Mouse (Mus musculus): ENCODE data around the gene Bsn.

Gene Bsn

DNA sequence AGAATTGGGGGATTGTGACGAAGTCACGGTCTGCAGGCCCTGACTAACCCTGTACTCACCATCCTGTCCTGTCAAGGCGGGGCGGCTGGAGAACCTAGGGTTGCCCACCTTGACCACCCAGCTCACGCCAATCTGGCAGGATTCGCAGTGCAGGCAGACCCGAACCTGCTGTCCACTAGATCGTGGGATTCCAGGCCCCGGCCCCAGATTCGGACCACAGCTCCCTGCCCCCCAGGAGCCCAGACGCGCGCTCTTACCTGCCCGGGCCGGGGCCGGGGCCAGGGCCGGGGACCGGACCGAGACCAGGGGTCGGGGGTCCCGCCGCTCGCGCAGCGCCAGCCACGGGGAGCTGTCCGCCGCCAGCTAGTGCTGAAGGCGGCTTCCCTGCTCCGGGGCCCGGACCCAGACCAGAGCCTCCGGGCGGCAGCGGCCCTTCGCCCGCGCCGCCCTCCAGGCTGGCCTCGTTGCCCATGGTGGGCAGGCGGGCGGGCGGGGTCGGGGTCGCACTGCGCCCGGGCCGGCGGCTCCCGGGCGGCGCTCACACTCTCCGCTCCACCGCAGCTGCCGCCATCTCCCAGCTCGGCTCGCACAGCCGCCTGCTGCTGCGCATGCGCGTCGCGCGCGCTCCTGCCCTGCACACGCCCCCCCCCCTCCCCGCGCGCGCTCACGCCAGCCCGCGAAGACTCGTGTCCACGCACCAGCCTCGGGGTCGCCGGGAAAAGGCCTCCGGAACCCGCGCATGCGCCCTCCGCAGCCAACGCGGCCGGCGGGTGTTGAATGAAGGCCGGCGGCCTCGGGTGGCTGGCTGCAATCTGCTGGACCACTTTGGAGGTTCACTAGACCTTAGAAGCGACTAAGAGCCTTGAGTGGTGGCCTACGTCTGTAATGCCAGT is at the start of gene Bsn:
Gene Bsn, minus strand, starts transcription at position 598 of the 893 bp plus-strand sequence.
- peak; percentile 41 for DNase-seq

DNA sequence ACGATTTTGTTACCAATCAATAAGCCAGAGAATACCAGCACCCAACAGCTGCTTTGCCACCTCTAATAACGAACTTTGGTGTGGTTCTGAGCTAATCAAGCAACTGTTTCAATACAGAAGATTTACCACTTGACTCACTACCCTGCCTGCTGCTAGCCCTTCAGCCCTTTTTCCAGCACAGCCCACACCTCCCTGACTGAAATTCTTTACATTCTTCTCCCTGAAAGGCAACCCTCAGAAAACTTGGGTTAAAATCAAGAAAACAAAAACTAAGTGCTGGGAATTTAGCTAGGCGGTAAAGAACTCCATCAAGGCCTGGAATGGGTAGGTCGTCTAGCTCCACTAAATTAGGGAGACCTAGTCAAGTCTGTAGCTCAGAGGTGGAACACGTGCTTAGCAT is 49.8 kb upstream of the Bsn start:
- no peak for DNase-seq

DNA sequence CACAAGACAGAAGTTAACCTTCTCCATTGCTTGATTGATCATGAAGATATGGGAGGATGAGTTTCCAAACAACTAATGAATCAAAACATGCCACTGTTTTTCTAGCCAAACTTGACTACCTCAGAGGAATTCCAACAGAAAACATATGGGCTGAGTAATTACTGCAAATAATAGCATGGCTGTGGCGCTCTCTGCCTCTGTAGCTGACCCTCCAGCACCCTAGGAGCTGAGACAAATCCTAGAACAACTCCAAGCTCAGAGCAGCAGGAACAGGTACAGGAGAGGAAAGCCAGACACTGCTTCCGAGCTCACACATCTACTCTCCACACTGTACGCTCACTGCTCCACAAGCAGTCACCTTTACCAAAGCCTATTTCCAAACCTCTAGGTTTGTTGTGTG is 48.6 kb upstream of the Bsn start:
- no peak for DNase-seq

DNA sequence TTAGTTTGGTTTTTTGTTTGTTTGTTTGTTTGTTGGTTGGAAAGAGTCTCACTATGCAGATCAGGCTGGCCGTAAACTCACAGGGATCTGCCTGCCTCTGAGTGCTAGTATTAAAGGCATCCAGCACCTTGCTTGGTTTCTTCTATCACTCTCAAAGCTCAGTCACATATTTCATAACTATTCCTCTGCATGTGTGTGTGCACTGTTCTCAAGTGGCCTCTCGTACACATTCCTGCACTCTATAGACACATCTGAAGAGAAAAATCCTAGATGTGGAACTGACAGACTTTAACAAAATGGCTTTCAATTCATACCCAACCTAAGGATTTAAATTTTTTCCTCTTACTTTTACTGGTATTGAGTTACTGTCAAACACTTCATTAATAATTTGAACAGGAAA is 48.2 kb upstream of the Bsn start:
- DNase-seq = peak; percentile 34

DNA sequence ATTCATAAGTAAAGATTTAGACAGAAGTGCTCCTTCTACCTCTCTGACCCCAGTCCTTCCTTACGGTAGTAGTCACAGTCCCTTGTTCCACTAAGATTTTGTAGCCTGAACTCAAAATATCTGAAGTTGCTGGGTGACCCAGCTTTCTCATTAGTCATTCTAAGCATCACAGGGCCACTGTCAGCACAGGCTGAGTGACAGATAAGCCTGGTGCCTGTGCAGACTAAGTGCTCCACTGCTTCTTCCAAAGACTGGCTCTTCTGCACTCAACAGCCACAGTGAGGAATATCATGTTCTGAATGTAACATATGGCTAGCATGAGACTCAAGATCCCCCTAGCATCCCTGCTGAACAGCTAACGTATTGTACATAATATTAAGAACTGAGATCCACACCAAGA is 44.5 kb upstream of the Bsn start:
- no peak for DNase-seq

DNA sequence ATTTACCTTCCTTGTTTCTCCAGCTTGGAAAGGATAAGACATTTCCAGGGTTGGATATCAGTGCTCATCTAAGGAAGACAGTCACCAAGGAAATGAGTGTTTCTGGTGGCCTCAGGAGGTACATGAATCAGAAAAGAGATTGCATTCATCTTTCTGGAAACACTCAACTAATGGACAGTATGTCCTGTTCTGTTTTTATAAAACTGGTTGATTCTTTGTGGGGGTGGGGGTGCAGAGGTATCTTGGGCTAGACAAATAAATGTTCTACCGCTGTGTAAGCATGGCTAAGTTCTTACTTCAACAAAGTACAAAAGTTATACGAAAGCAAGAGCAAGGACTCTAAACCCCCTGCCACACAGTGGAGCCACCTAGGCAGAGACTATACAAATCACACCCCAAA is 42.7 kb upstream of the Bsn start:
- no peak for DNase-seq

DNA sequence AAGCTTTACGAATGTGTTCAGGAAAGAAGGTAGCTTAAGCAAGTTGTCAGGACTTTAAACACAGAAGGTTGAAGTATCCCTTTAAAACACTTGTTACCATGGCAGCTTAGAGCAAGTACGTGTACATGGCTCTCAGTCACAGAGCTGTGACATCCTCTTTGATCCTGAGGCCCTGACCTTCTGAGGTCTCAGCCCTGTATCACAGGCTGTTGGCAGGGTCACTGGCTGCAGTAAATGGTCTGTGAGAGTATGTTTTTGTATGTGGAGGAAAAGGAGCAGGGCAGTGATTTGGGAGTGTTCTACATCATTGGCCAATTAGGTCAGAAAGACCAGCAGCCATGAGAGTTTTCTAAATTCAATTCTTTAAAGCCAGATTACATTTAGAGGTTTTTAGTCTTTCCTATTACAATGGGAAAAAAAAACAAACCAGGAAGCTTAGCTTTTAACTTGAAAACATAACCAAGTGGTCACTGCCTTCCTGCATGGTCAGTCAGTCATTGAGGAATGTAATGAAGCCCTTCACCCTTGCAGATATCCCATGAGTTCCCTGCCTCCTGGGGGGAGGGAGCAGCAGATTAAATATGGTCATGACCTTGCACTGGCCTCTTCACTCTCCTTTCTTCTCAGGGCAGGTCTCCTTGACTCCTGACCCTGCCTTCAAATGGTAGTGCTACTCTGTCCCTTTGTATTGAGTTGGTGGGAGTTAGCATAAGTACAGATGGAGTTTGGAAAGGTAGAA is 37.9 kb upstream of the Bsn start:
- DNase-seq = no peak

DNA sequence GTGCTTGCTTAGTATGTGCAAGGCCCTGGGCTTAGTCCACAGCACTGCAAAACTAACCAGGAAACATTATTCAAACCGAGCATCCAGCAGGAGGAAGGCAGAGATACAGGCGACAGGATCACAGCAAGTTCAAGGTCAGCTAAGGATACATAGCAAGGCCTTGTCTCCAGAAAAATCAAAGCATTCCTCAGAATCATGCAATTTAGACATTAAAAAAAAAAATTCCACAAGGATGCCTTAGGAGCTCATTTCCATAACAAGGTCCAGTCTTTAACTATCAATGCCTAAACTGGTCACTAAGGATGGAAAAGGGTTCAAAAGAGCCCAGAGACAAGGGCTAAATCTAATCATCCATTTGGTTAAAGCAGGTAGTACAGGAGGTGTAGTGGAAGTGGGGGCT is 35.0 kb upstream of the Bsn start:
- no peak for DNase-seq

DNA sequence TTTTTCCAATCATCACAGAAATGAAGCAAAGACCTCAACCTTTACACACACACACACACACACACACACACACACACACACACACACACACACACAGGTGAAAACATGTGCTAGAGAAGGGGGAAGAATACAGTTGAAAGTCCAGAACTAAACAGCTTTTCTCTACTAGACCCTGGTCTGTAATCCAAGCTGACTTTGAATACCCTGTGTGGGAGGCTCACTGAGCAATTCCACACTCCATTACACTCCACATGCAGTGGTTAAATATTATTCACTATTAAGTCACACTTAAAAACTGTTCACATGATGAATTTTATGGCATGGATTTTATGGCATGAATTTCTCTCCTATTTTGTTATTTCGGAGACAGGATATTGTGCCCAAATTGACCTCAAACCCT is 33.4 kb upstream of the Bsn start:
- DNase-seq = no peak

DNA sequence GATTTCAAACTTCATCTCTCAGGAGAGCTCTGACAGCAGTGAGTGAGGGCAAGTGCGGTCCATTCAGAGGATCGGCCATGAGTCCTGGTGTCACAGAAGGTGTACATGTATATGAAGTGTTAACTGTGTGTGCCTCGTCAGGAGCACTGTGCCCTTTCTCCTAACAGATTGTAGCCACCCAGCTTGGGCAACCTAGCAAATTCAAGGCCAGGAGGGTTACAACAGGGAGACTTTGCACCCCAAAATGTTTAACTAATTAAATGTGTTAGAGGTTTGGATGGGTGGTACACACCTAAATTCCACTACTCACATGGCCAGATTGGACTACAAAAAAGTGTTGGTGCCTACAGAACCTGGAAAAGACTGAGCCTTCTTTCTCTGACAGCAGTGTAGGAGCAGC is 31.4 kb upstream of the Bsn start:
- DNase-seq = no peak

DNA sequence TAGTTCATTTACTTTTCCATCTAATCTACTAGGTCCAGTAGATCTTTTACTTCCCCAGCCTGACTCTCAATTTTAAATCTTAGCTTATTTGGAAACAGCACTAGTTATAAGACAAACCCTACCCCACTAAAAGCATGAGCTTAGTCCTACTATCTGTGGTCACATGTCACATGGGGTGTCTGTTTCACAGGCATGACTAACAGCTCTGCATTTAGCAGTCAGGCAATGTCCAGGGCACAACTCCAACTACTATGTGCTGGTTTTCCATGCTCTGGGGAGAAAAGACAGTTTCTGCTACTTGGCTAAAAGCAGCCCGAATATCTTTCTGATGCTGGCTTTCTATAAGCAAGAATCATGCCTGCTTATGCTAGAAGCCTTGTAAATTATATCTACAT is 30.2 kb upstream of the Bsn start:
- DNase-seq = no peak

DNA sequence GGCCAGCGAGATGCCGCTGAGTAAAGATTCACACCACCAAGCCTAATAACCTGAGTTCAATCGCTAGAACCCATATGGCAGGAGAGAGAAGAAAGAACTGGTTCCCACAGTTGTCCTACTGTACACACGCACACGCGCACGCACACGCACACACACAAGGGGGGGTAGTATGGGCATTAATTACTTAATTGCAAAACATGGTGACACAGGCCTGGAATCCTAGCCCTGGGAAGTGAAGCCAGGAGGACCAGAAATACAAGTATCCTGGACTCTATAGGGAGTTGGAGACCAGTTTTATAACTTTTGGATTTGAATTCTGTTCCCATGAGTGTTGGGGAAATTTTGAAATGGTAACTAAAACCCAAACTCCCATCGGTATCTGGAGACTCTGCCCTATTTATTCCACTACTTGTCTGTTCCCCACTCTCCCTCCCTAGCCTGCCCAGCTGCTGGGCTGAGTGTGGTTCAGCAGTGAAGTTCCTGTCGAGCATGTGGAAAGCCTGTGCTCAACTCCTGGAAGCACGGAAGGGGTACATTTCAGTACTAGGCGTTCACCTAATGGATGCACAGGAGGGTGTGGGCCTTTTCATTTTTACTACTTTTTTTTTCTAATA is 29.7 kb upstream of the Bsn start:
- DNase-seq = no peak

DNA sequence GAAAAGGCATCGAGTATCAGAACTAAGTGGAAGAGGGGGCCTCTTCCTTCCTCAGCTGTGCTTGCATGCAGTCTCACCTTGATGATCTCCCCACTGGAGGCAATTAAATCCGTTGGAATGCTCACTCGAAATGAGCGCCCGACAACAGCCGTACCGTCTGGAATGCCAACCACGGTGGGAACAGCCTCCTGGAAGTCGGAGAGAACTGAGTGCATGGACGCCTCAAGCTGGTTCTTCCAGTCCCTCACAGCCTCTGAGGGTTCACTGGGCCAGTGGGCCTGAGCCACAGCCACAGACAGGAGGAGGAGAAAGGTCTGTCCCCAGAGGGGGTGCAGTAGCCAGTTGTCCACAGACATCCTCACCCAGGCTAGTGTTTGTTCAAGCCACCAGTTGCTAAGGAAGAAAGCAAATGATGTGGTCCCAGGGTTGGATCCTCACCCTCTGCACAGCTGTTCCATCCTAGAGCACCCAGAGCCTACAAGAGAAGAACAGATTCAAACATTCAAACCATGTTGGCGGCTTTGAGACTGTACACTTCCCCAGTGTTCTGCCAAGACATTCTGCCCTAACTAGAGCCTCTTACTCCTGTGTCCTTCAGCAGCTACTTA is 27.9 kb upstream of the Bsn start:
- no peak for DNase-seq

DNA sequence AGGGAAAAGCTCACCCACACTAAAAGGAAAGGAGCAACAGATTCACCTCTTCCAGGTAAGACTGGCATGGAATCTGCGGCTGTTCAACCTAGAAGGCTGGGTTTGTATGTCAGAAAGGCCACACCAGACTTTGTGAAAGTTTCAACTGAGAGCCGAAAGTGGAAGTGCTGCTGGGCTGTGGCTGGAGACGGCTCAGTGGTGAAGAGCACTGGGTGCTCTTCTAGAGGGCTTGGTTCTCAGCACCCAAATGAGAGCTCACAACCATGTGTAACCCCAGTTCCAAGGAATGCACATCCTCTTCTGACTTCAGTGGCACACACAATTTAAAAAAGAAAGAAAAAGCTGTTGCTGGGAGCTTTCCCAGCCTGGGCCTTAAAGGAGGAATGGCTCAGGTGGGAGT is 27.2 kb upstream of the Bsn start:
- no peak for DNase-seq

DNA sequence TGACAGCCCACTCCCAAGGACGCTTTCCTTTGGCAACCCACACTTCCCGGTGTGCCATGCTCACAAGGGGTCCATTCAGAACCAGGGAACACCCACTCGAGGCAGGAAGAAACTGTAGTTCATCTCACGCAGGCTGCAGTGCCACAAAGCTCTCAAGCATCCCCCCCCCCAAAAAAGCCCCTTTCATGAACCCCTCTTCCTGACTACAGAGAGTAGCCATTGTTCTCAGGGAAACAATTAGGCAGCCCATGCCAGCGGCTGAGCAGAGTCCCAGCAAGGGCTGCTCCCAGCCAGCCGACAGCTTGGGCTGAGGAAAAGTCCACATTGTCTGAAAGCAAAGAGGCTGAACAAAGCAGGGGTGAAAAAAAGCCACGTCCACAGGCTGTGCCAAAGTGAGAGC is 22.9 kb upstream of the Bsn start:
- no peak for DNase-seq

DNA sequence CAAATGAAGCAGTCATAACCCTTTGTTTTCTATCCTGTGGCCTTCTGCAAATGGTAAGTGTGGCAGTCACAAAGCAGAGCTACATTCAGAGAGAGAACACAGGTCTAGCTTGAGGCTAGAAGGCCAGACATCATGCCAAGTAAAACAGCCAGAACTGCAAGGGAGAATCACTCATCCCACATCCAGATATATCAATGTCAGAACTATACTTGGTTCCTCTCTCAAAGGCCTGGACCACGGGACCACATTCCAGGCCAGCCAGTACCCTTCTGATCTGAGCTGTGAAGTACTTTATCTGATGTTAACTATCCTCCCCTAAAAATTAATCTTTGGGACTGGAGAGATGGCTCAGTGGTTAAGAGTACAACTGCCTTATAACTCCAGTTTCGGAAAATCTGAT is 22.2 kb upstream of the Bsn start:
- no peak for DNase-seq

DNA sequence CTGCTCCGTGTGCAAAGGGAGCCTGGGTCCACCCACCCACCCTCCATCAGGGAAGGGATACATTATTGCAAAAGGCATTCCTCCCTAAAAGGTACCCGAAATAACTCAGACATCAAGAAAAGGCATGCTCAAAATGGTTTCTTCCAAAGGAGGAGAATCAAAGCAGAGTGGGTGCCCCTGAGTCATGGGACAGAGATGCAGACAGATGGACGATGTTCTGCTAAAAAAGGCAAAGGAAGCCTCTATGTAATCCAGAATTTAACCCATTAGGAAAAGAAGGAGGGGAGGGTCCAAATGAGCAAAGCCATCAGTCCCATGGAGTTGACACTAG is 15.4 kb upstream of the Bsn start:
- DNase-seq = no peak

DNA sequence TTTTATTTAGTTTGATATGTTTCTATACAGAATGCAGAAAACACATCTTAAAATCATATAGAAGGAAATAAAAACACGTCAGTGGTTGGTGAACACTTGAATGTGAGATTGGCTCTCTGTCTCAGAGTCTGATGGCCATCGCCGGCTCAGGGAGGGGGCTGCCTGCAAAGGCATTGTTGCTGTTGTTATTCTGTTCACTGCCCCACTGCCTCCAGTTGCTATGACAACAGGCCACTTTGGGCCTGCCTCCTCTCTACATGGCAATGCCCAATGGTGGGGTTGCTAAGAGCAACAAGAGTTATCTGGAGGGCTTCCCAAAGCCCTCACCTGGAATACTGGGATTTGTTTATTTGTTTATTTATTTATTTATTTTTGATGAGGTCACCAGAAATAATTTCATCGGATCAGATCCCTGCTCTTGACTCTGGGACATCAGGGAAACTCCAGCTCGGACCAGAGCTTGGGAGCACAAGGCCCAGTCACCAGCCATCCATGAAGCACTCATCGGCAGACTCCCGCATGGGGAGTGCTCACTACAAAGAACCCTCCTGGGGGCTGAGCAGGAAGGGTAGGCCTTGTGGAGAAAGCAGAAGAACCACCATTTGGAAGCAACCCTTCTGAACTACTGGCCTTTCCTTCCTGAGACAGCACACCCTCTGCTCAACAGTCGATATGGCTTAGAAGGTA is 14.8 kb upstream of the Bsn start:
- DNase-seq = no peak

DNA sequence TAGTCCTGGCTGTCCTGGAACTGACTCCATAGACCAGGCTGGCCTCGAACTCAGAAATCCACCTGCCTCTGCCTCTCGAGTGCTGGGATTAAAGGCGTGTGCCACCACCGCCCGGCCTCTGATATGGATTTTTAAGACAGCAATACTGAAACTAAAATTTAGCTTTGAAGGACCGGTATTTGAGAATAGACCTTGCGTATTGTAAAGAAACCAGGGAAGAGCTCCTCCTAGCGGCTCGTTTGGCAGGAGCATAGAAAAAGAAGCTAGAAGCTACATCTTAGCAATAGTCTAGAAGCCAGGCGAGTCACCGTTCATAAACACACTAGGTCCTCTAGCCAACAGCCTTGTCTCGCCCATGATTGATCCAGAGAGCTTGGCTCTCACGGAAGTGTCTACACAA is 12.8 kb upstream of the Bsn start:
- peak; percentile 92 for DNase-seq

DNA sequence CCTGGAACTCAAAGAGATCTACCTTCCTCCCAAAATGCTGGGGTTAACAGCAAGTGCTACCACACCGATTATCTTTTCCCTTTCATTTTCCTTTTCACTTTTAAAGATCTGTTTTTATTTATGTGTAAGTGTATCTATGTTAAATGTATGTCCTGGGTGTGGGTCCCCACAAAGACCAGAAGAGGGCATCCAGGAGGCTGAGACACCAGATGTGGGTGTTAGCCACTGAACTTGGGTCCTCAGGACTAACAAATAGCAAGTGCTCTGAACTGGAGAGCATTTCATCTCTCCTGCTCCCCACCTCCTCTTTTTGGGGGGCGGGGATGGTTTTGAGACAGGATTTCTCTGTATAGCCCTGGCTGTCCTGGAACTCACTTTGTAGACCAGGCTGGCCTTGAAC is 12.0 kb upstream of the Bsn start:
- DNase-seq = no peak

DNA sequence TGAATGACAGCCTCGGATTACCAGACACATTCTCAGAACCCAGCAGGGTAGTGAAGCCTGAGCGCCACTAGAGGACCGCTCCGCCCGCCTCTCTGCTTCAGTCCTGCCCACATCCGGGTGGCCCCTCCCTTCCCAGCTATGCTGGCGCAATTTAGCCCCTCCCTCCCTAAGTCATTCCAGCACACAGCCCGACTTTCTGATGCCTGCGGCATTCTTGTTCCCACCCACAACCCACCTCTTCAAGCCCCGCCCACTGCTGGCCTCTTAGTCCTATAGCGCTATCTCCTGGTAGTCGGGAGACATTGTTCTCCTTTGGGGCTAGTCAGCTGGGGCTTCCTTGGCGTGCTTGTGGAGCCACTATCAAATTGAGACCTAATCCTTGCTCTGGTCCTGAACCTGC is 11.0 kb upstream of the Bsn start:
- peak; percentile 98 for DNase-seq

DNA sequence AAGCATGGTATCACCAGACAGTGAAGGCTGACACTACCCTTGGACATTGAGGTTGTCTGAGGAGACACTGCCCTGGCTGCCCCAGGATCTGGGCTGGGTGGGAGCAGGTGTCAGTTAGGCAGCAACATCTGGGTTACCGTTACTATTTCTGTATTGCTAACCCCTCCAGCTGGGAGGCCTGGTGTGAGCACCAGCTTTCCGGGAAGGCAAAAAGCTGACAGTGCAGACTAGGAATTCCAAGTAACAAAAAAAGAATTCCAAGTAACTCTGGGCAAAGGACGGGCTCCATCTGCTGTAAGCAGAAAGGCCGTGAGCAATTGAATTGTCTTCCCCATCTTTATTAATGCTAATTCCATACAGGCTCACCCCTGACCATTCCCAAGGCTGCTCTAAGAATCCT is 8.4 kb upstream of the Bsn start:
- DNase-seq = no peak
